ENCODE assay signal across 9 mouse cellular contexts in the genomic region with DNA sequence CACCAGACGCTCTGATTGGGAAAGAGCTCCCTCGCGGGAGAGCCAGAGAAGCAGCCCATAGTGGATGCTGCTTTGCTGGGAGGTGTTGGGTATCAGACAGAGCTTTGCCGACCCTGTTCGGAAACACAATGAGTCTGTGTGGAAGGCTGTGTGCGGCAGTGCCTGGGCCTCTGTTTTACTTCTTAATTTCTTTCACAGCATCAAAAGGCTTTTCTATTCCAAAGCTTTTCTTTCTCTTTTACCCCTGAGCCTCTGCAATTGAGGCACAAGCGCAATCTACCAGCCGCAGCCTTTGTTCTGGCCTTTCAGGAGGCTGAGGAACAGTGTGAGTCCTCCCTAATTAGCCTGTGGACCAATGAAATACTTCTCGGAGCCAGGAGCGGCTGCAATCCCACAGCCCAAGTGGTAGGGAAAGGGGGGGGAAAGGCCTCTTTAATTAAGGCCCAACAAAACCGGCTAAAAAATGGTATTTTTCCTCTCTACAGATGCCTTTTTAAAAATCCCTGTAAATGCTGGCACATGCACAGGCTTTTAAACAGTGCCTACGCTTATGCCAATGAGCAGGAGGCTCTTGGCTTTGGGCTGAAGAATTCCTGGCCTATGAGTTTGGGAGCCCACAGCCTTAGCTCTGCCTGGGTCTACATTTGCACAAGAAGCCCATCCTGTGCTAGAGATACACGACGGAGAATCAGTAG.
DNase-seq lines count a peak whose midpoint lies in the region; ATAC-seq lines count a peak whose summit lies in the region.
"Had no signal": no experiment of that assay in that cellular context is flagged by ENCODE, and none has a peak within 500 bp of the region (broad histone marks: within the 10 kb centered on the region; RNA-seq: fewer than 3 reads in every experiment).

No protein-coding gene starts in this region.

- ATAC-seq in forebrain, embryonic 13.5 days = peak; percentile 97
- no peak for ATAC-seq in limb, embryonic 15.5 days (ENCODE audit: insufficient number of reproducible peaks, low FRiP score, low TSS enrichment, low read depth)
- ATAC-seq in activated CD4-positive, CD25-positive, alpha-beta regulatory T cell, adult 4 months = no peak

- H3K9ac ChIP-seq in forebrain, embryonic 13.5 days = peak overlapping the region; percentile 31
- H3K9ac ChIP-seq in limb, embryonic 15.5 days = no peak overlapping the region

- peak overlapping the region; percentile 11 for H3K4me2 ChIP-seq in forebrain, embryonic 13.5 days
- H3K4me2 ChIP-seq in limb, embryonic 15.5 days = peak overlapping the region; percentile 28

- no peak overlapping the region for H3K4me3 ChIP-seq in forebrain, embryonic 13.5 days
- no peak overlapping the region for H3K4me3 ChIP-seq in limb, embryonic 15.5 days
- H3K4me3 ChIP-seq: megakaryocyte, embryonic 14.5 days had no signal

- WGBS in forebrain, embryonic 13.5 days = 2% methylated on average over 14 of the region's 14 CpGs
- 14% methylated on average over 14 of the region's 14 CpGs for WGBS in limb, embryonic 15.5 days

- peaks cover 52% of the 10 kb centered on the region for H3K4me1 ChIP-seq in forebrain, embryonic 13.5 days
- peaks cover 12% of the 10 kb centered on the region for H3K4me1 ChIP-seq in limb, embryonic 15.5 days
- H3K4me1 ChIP-seq: megakaryocyte, embryonic 14.5 days had no signal

- peak overlapping the region; percentile 92 for H3K27ac ChIP-seq in forebrain, embryonic 13.5 days
- H3K27ac ChIP-seq in limb, embryonic 15.5 days = peak overlapping the region; percentile 22; the same call in 1 of the 2 replicates

- no peaks in the 10 kb centered on the region for H3K9me3 ChIP-seq in forebrain, embryonic 13.5 days (replicated peaks)
- H3K9me3 ChIP-seq in limb, embryonic 15.5 days = no peaks in the 10 kb centered on the region
- H3K9me3 ChIP-seq: megakaryocyte, embryonic 14.5 days had no signal

- no peaks in the 10 kb centered on the region for H3K36me3 ChIP-seq in forebrain, embryonic 13.5 days (ENCODE audit: poor library complexity, severe bottlenecking)
- H3K36me3 ChIP-seq in limb, embryonic 15.5 days = no peaks in the 10 kb centered on the region

- DNase-seq in ovary, postnatal 36 days (ENCODE audit: low spot score) = peak; percentile 6
- no peak for DNase-seq in ovary, postnatal 14 days (ENCODE audit: low spot score)
- DNase-seq in hindlimb bud, embryonic 11.5 days (ENCODE audit: extremely low spot score, low read depth, low spot score) = peak; percentile 49
- peak; percentile 32 to 36 for DNase-seq in right cerebral cortex, postnatal 36 days (ENCODE audit: low spot score in 2 of 2)
- no peak for DNase-seq in urinary bladder, postnatal 36 days (ENCODE audit: low spot score in 2 of 2)

- no peaks in the 10 kb centered on the region for H3K27me3 ChIP-seq in forebrain, embryonic 13.5 days
- no peaks in the 10 kb centered on the region for H3K27me3 ChIP-seq in limb, embryonic 15.5 days
- H3K27me3 ChIP-seq: megakaryocyte, embryonic 14.5 days had no signal

Comparison
In these comparisons a context has a peak if more than half of its experiments do, and no peak if none do; other contexts are left out.
1. DNase-seq: peak in ovary, postnatal 36 days (single experiment), hindlimb bud, embryonic 11.5 days (single experiment) and right cerebral cortex, postnatal 36 days (2 of 2); none in ovary, postnatal 14 days (single experiment) and urinary bladder, postnatal 36 days (0 of 2).